Mouse (Mus musculus) lung, embryonic 14.5 days (tissue): ENCODE data around the gene Pfkfb2. TPM values are rescaled to one million over a fixed set of nuclear protein-coding genes. Genes with fewer than 3 reads are reported as not detected.

Experiments
- ATAC-seq: fragments of 200-750 bp; cut with Nextera tagmentation; 2 replicates; pipeline ENCODE4 v1.8.0; 2017; ENCODE audit warnings: mild to moderate bottlenecking, moderate TSS enrichment, moderate library complexity; ENCODE audit not compliant: insufficient read depth
- DNase-seq: peaks from one replicate; pipeline ENCODE4 v3.0.0-alpha.2; 2015
- H3K27ac ChIP-seq: fragments of 300-500 bp; sonication (generic); 2 replicates; pipeline ENCODE4 v1.5.1; 2014; ENCODE audit warnings: low read depth, mild to moderate bottlenecking, moderate library complexity
- H3K27me3 ChIP-seq: fragments of 300-500 bp; sonication (generic); 2 replicates; pipeline ENCODE4 v1.6.1; 2014; ENCODE audit warnings: low read length, control low read depth; ENCODE audit not compliant: insufficient read depth
- H3K36me3 ChIP-seq: fragments of 300-500 bp; sonication (generic); 2 replicates; pipeline ENCODE4 v1.6.1; 2014; ENCODE audit warnings: control low read depth; ENCODE audit not compliant: insufficient read depth
- H3K4me1 ChIP-seq: fragments of 300-500 bp; sonication (generic); 2 replicates; pipeline ENCODE4 v1.6.1; 2014; ENCODE audit warnings: antibody characterized with exemption, control low read depth; ENCODE audit not compliant: insufficient read depth
- H3K4me2 ChIP-seq: fragments of 300-500 bp; sonication (generic); 2 replicates; pipeline ENCODE4 v1.6.1; 2014; ENCODE audit warnings: mild to moderate bottlenecking
- H3K4me3 ChIP-seq: fragments of 300-500 bp; sonication (generic); 2 replicates; pipeline ENCODE4 v1.5.1; 2014; ENCODE audit warnings: low read depth, low read length
- H3K9ac ChIP-seq: fragments of 300-500 bp; sonication (generic); 2 replicates; pipeline ENCODE4 v1.6.1; 2014
- H3K9me3 ChIP-seq: fragments of 300-500 bp; sonication (generic); 2 replicates; pipeline ENCODE4 v1.6.1; 2016; ENCODE audit warnings: low read depth, low read length, control low read depth
- CTCF ChIP-seq: IDR thresholded peaks from 2 replicates; pipeline ENCODE4 v1.5.1; 2016; ENCODE audit warnings: antibody characterized with exemption, low read depth
- WGBS: fragments of 180-500 bp; shearing (Covaris S2); extraction: QIAGEN DNeasy Blood & Tissue Kit; methylation state at CpG from one replicate; pipeline ENCODE4 v1.1.7; 2014; 5-methylcytosine and 5-hydroxymethylcytosine counted together
- polyA plus RNA-seq: library from polyadenylated mRNA; unstranded; fragments of >200 nt; fragmentation: Nextera tagmentation; extraction: Ambion mirVana; gene quantifications from 2 replicates; pipeline ENCODE4 v1.2.1, GENCODE M21; 2014

Pfkfb2 gene
- polyA plus RNA-seq, 1 experiment from 2014 or later = 7.2 TPM

DNA sequence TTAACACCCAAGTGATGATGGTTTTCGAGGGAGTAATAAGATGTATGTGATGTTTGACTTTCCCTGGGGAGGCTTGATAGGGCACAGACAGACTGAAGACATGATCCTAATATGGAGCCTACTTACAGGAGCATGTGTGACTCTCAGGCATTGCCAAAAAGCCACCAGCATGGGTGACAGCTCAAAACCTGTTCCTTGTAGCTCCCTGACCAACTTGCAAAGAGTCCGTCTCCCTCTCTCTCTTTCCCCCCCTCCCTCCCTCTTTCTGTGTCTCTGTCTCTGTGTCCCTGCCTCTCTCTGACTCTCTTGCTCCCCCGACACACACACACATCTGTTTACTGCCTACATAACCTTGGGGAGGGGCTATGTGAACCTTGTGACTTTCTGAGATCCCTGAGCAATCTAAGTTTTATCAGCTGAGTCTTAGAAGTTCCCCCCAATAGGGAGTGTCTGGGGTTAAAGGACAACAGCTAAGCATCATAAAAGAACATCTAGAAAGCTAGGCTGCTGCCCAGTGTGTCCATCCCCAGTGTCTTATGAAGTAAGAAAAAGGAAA is 9.6 kb upstream of the Pfkfb2 start:
- no peaks in the 10 kb centered on the region for H3K27me3 ChIP-seq
- H3K4me3 ChIP-seq = no peak overlapping the region
- no peaks in the 10 kb centered on the region for H3K9me3 ChIP-seq
- H3K9ac ChIP-seq = no peak overlapping the region
- TF ChIP-seq CTCF = no peak
- H3K4me2 ChIP-seq = no peak overlapping the region
- DNase-seq = no peak
- WGBS = 58% methylated on average over 3 of the region's 3 CpGs
- peaks cover 3% of the 10 kb centered on the region for H3K4me1 ChIP-seq
- no peaks in the 10 kb centered on the region for H3K36me3 ChIP-seq
- ATAC-seq = no peak
- no peak overlapping the region for H3K27ac ChIP-seq

DNA sequence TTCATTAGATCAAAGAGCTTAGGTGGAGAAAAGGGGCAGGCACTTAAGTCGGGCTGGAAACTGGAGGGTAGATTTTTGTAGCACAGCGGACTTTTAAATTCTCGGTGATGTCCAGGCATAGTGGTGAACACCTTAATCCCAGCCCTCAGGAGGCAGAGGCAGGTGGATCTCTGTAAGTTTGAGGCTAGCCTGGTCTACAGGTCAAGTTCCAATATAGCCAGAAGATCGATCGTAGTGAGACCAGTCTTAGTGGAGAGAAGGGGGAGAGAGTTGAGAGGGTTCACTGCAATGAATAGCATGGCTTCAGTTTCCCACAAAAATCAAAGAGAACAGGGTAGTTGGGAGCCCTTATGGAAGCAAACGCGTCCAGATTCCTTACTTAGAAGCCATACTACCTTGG is 8.9 kb upstream of the Pfkfb2 start:
- Histone ChIP-seq H3K36me3 (no peaks in the 10 kb centered on the region), H3K27ac (no peak overlapping the region), H3K4me1 (peaks cover 3% of the 10 kb centered on the region), H3K27me3 (no peaks in the 10 kb centered on the region), H3K9me3 (no peaks in the 10 kb centered on the region), H3K9ac (no peak overlapping the region), H3K4me3 (no peak overlapping the region), H3K4me2 (no peak overlapping the region)
- TF ChIP-seq CTCF = no peak
- DNase-seq (no peak), ATAC-seq (no peak)
- 89% methylated on average over 7 of the region's 7 CpGs for WGBS

DNA sequence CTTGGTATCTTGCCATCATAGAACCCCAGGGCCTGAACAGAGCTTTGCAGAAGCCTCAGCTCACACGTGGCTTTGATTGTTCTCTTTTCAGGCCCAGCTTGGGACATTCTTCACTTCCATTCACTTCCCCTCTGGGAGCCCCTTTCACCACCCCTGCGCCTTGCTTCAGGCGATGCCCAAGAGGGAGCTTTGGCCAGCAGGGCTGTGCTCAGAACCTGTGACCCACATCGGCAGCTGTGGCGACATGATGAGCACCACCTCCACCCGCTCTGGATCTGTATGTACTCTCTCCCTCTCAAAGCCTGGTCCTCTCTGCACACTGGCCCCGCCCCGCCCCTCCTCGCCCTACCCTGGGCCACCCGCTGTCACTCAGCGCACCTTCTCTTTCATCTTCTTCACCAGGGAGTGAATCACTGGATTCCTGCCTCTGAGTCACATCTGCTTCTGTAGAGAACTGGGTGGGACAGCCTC is 8.4 kb upstream of the Pfkfb2 start:
- H3K4me1 ChIP-seq = peaks cover 3% of the 10 kb centered on the region

DNA sequence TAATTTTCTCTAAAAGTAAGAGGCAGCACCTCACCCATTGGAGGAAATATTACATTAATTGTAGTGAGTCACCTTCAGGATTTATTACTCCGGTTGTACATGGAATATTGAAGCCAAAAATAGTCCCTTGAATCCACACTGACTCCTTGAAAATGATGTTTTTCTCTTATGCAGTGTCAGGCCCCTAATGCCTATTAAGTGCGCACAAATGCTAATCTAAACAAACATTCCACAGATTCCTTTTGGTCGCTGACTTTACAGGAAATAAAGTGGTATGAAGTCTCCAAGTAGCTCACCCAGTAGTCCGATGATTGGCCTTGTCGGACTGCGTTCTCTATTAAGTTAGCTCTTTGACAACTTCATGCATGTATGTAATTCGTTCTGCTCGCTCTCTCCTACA is 5.8 kb upstream of the Pfkfb2 start:
- Histone ChIP-seq H3K9me3 (no peaks in the 10 kb centered on the region), H3K27ac (peak overlapping the region; percentile 75), H3K27me3 (no peaks in the 10 kb centered on the region), H3K36me3 (no peaks in the 10 kb centered on the region), H3K4me3 (no peak overlapping the region), H3K4me1 (peaks cover 18% of the 10 kb centered on the region), H3K9ac (no peak overlapping the region), H3K4me2 (peak overlapping the region; percentile 57; the same call in 1 of the 2 replicates)
- TF ChIP-seq CTCF = no peak
- 40% methylated on average over 8 of the region's 8 CpGs for WGBS
- DNase-seq = peak; percentile 55
- no peak for ATAC-seq

More for the DNA sequence above, 8.4 kb upstream of the Pfkfb2 start:
- no peak for ATAC-seq
- no peaks in the 10 kb centered on the region for H3K27me3 ChIP-seq
- H3K36me3 ChIP-seq = no peaks in the 10 kb centered on the region
- TF ChIP-seq CTCF = no peak
- H3K9me3 ChIP-seq = no peaks in the 10 kb centered on the region
- 33% methylated on average over 11 of the region's 11 CpGs for whole genome bisulfite sequencing
- H3K4me2 ChIP-seq = no peak overlapping the region
- no peak overlapping the region for H3K9ac ChIP-seq
- H3K4me3 ChIP-seq = no peak overlapping the region
- no peak overlapping the region for H3K27ac ChIP-seq
- no peak for DNase-seq

DNA sequence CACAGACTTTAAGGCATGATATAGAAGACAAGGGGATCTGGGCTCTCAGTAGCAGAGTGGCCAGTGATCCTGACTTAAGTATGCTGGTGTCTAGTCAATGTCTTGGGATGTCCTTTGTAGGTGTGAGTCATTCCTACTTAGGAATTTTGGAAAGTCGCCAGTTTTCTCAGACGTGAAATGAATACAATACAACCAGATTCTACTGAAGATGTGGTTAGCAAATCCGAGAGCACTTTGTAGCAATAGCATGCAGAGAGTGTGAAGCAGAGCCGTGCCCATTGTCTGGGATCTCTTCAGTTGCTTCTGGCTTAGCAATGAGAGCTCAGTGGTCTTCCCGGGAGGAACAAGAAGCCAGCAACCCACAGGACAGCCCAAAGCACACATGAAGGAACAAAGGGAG is 5.4 kb upstream of the Pfkfb2 start:
- DNase-seq = peak; percentile 65
- peaks cover 18% of the 10 kb centered on the region for H3K4me1 ChIP-seq
- H3K4me3 ChIP-seq = no peak overlapping the region
- no peaks in the 10 kb centered on the region for H3K36me3 ChIP-seq
- ATAC-seq = no peak
- WGBS = 38% methylated on average over 5 of the region's 5 CpGs
- no peak overlapping the region for H3K9ac ChIP-seq
- no peaks in the 10 kb centered on the region for H3K27me3 ChIP-seq
- H3K9me3 ChIP-seq = no peaks in the 10 kb centered on the region
- peak overlapping the region; percentile 75 for H3K27ac ChIP-seq
- peak overlapping the region; percentile 57 for H3K4me2 ChIP-seq
- no peak for TF ChIP-seq CTCF

DNA sequence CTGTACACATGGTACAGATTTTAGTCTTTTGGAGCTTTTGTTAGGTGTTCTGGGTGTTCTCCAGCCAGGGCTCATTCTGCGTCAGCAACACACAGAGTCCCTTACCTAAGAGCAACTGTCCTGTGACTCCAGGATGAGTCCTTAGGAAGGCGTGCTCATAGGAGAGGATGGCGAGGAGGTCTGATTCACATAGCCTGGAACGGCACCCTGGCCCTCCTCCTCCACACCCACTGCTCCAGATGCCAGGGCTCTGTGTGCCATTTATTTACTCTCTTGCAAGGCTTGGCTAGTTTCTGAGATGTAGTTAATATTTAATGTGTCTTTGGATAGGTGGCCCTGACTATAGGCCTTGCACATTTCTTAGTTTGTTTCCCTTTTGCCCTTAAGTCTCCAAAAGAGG is 4.6 kb upstream of the Pfkfb2 start:
- TF ChIP-seq CTCF = no peak
- peak overlapping the region; percentile 57 for H3K4me2 ChIP-seq
- H3K27ac ChIP-seq = peak overlapping the region; percentile 75
- no peaks in the 10 kb centered on the region for H3K36me3 ChIP-seq
- peak; percentile 44 for DNase-seq
- 62% methylated on average over 4 of the region's 4 CpGs for WGBS
- peak; percentile 32; the same call in 1 of the 2 replicates for ATAC-seq
- H3K27me3 ChIP-seq = no peaks in the 10 kb centered on the region
- peaks cover 18% of the 10 kb centered on the region for H3K4me1 ChIP-seq
- H3K9me3 ChIP-seq = no peaks in the 10 kb centered on the region
- H3K9ac ChIP-seq = no peak overlapping the region
- H3K4me3 ChIP-seq = 0 out of 2 replicates have a peak overlapping the region, but pooled peaks have one; percentile 6

DNA sequence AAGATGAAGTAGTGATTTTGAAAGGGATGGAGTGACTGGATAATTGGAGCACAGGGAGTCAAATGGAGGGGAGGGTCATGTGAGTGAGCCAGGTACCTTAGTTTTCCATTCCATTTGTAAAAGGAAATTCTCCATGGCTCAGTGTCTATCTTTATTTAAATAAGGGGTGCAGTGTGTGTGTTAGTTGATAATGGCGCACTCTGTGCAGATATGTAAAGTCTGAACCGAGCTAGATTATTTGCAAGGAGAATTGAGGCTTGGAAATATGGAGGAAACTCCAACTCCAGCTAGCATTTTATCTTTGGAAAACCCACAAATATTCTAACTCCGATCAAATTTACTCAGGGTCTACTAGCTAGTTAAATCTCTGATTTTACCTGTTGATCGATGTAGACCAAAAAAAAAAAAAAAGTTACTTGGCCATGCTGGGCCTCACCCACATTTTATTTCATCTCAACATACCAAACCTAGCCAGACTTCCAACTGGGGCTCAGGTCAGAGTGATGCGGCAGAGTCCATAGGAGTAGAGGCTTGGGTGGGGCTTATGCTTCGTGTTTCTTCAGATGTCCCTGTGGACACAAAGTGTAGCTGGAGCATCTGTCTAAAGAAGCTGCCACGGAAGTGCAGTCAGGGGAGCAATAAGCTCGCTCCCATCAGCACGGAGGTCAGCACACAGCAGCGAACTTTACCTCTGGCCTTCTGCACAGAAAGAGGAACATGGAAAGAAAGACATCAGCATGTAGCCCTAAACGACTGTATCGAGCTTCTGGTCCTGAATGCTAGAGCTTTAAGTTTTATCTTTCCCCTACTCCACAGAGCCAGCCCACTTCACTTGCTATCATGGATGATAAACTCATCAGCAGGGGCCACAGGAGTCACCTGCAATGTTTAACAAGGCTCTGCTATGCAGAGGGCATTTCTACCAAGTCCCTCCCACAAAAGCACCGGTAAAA is 3.9 kb upstream of the Pfkfb2 start:
- Histone ChIP-seq H3K27ac (peak overlapping the region; percentile 75), H3K27me3 (no peaks in the 10 kb centered on the region), H3K4me1 (peaks cover 18% of the 10 kb centered on the region), H3K4me3 (peak overlapping the region; percentile 11; the same call in 1 of the 2 replicates), H3K9me3 (no peaks in the 10 kb centered on the region), H3K4me2 (peak overlapping the region; percentile 57), H3K9ac (no peak overlapping the region), H3K36me3 (no peaks in the 10 kb centered on the region)
- no peak for TF ChIP-seq CTCF
- DNase-seq (no peak), ATAC-seq (peak; percentile 2; the same call in 1 of the 2 replicates)
- 71% methylated on average over 13 of the region's 13 CpGs for WGBS
